Mouse (Mus musculus): Measurements from ENCODE around the gene Tas2r113.

DNA sequence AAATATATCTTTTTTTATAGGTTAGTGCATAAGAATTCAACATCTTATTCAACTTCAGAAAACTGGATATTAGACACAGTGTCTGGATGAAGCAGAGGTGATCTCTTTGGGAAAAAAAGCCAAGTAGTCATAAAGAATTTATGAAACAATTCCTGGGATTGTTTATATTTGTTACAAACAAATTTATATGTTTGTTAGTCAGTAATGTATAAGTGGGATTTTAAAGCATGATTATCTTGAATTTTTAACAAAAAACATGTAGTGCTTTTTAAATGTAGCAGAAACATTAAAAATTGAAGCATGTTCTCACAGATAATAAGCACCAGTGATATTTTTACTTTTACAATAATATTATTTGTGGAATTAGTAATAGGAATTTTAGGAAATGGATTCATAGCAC lies 25.1 kb upstream of the Tas2r113 start, which contains the start of gene Tas2r110:
- TF ChIP-seq CTCF (conservative IDR thresholded peaks at IDR 0.05; ENCODE audit: insufficient read depth, insufficient read length, low read depth, low read length) = no peak
- TF ChIP-seq POLR2A (IDR thresholded peaks at IDR 0.05; ENCODE audit: low read depth, low read length) = no peak
